Mouse (Mus musculus) embryonic fibroblast, embryonic 13.5 days (primary cell): ENCODE measurements around the gene Hps5.

Source experiments
- CTCF ChIP-seq: IDR thresholded peaks from 2 replicates; pipeline ENCODE4 v1.5.1; 2011; ENCODE audit warnings: mild to moderate bottlenecking, control low read depth, low read length, moderate library complexity, borderline replicate concordance; ENCODE audit not compliant: insufficient read depth
- POLR2A ChIP-seq: IDR thresholded peaks from 2 replicates; pipeline ENCODE4 v1.6.1; 2011; ENCODE audit warnings: low read depth, mild to moderate bottlenecking, control low read depth, low read length, moderate library complexity

DNA sequence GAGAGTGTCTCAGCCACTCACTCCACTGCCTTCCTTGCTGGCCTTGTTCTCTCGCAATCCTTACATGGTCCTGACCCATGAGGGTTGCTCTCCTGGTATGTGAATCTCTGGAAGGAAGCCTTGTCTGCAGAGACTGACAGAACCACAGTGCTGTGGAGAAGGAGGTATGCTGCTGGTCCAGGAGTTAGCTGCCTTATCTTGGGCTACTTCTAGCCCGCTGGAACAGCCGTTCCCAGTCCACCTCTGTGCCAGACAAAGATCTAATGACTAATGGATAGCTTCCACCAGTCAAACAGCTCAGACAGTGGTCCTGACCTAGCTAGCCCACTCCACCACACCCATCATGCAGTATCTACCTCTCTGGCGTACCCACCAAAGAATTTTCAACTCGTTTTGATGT lies 40.5 kb upstream of the Hps5 start:
- TF ChIP-seq CTCF: no peak
- no peak for TF ChIP-seq POLR2A
